Mouse (Mus musculus) thymus, adult 2 months (tissue): ENCODE data around the gene Chn2.

Source experiments
- CTCF ChIP-seq: fragments of 200-500 bp; IDR thresholded peaks from 2 replicates; pipeline ENCODE4 v1.5.1; 2012; ENCODE audit warnings: mild to moderate bottlenecking, control low read depth, low read length, moderate library complexity, borderline replicate concordance; ENCODE audit not compliant: control insufficient read depth, poor library complexity, insufficient read depth; ENCODE audit errors: extremely low read depth
- POLR2A ChIP-seq: fragments of 200-500 bp; IDR thresholded peaks from 2 replicates; pipeline ENCODE4 v1.6.1; 2012; ENCODE audit warnings: mild to moderate bottlenecking, low read length, control low read depth, moderate library complexity; ENCODE audit not compliant: control insufficient read depth, poor library complexity, insufficient read depth; ENCODE audit errors: extremely low read depth

DNA sequence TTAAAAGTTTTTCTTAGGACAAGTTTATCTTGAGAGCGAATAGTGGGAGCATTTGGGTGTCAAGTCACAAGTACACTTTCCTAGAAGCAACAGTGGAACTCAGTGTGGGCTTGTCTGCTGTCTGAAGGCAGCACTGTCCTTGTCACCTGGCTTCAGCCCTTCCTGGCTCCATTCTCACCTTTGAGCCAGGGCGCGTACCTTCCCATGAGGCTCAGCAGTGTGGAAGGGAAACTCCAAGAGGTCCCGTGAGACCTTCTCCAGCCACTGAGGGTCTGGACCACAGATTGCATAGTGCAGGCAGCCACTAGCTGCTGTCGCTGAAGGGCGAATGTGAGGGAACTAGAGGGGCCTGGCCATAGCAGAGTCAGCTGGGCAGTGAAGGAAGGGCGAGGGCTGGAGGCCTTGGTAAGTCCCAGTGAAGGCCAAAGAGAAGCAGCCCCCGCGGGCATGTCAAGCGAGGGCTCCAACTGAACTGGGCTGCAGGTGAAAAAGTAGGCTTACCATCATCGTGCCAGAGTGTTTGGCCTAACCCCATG is 293.8 kb downstream of the Chn2 start:
- TF ChIP-seq CTCF (no peak), POLR2A (no peak)
